Mouse (Mus musculus) urinary bladder, postnatal 10 days (tissue): Measurements from ENCODE around the gene Ifnar2.

Source experiments
- DNase-seq: peaks from one replicate; pipeline ENCODE4 v3.0.0; 2022; ENCODE audit warnings: low spot score

Gene Ifnar2

GRCm38 (mm10) chr16:91358555-91358954 is 14.0 kb upstream of the Ifnar2 start:
- DNase-seq: no peak

GRCm38 (mm10) chr16:91359531-91359930 is 13.1 kb upstream of the Ifnar2 start:
- no peak for DNase-seq

GRCm38 (mm10) chr16:91360162-91360561 is 12.4 kb upstream of the Ifnar2 start:
- no peak for DNase-seq

- DNase-seq: no peak
Measured at GRCm38 (mm10) chr16:91362006-91362405, 10.6 kb upstream of the Ifnar2 start.

- DNase-seq: no peak
Measured at GRCm38 (mm10) chr16:91362616-91363272, 9.8 kb upstream of the Ifnar2 start.

- DNase-seq: no peak
Measured at GRCm38 (mm10) chr16:91363483-91363882, 9.1 kb upstream of the Ifnar2 start.

- DNase-seq: no peak
Measured at GRCm38 (mm10) chr16:91366567-91366966, 6.0 kb upstream of the Ifnar2 start.

GRCm38 (mm10) chr16:91367066-91367465 is 5.5 kb upstream of the Ifnar2 start:
- DNase-seq: no peak

GRCm38 (mm10) chr16:91373473-91374252 is 1.1 kb downstream of the Ifnar2 start:
- no peak for DNase-seq

GRCm38 (mm10) chr16:91374253-91374634 is 1.7 kb downstream of the Ifnar2 start:
- no peak for DNase-seq

GRCm38 (mm10) chr16:91376701-91377100 is 4.1 kb downstream of the Ifnar2 start:
- no peak for DNase-seq

- DNase-seq: no peak
Measured at GRCm38 (mm10) chr16:91378431-91378986, 5.9 kb downstream of the Ifnar2 start.

GRCm38 (mm10) chr16:91378991-91379390 is 6.4 kb downstream of the Ifnar2 start:
- no peak for DNase-seq

GRCm38 (mm10) chr16:91379412-91379811 is 6.8 kb downstream of the Ifnar2 start:
- no peak for DNase-seq

GRCm38 (mm10) chr16:91380151-91380550 is 7.6 kb downstream of the Ifnar2 start:
- DNase-seq: no peak

GRCm38 (mm10) chr16:91381606-91382005 is 9.0 kb downstream of the Ifnar2 start:
- no peak for DNase-seq

- no peak for DNase-seq
Measured at GRCm38 (mm10) chr16:91382261-91382790, 9.7 kb downstream of the Ifnar2 start.

GRCm38 (mm10) chr16:91384221-91384620 is 11.6 kb downstream of the Ifnar2 start:
- no peak for DNase-seq

- DNase-seq: no peak
Measured at GRCm38 (mm10) chr16:91385621-91386020, 13.0 kb downstream of the Ifnar2 start.

GRCm38 (mm10) chr16:91386419-91387120 is 14.0 kb downstream of the Ifnar2 start:
- DNase-seq: no peak

- DNase-seq: no peak
Measured at GRCm38 (mm10) chr16:91387121-91387486, 14.5 kb downstream of the Ifnar2 start.

- no peak for DNase-seq
Measured at GRCm38 (mm10) chr16:91390100-91390499, 17.5 kb downstream of the Ifnar2 start.
